Mouse (Mus musculus) neural tube, embryonic 11.5 days (tissue): ENCODE measurements at regions not wholly inside any gene's neighbourhood (a gene's known extent, or its start where the extent isn't known, plus 50 kb on each side); places are given as distances from the start of the nearest gene placed in this dataset.

ENCODE experiments used
- ATAC-seq: fragments of 200-750 bp; cut with Nextera tagmentation; 2 replicates; pipeline ENCODE4 v1.8.0; 2017; ENCODE audit warnings: moderate number of reproducible peaks, mild to moderate bottlenecking, moderate TSS enrichment, moderate library complexity; ENCODE audit not compliant: insufficient read depth, low FRiP score, low TSS enrichment
- DNase-seq: peaks from one replicate; pipeline ENCODE4 v3.0.0-alpha.2; 2015; ENCODE audit warnings: low spot score
- H3K27ac ChIP-seq: fragments of 300-500 bp; sonication (generic); 2 replicates; pipeline ENCODE4 v1.5.1; 2014; ENCODE audit warnings: low read depth, mild to moderate bottlenecking, low read length
- H3K27me3 ChIP-seq: fragments of 300-500 bp; sonication (generic); 2 replicates; pipeline ENCODE4 v1.6.1; 2014; ENCODE audit warnings: mild to moderate bottlenecking, low read length, mixed read lengths; ENCODE audit not compliant: control insufficient read depth, insufficient read depth
- H3K36me3 ChIP-seq: fragments of 300-500 bp; sonication (generic); 2 replicates; pipeline ENCODE4 v1.6.1; 2014; ENCODE audit warnings: mild to moderate bottlenecking, low read length, moderate library complexity, mixed read lengths; ENCODE audit not compliant: control insufficient read depth, insufficient read depth
- H3K4me1 ChIP-seq: fragments of 300-500 bp; sonication (generic); 2 replicates; pipeline ENCODE4 v1.6.1; 2014; ENCODE audit warnings: low read length, mixed read lengths; ENCODE audit not compliant: control insufficient read depth, insufficient read depth
- H3K4me2 ChIP-seq: fragments of 300-500 bp; sonication (generic); 2 replicates; pipeline ENCODE4 v1.6.1; 2014; ENCODE audit warnings: low read depth, mild to moderate bottlenecking, moderate library complexity
- H3K4me3 ChIP-seq: fragments of 300-500 bp; sonication (generic); 2 replicates; pipeline ENCODE4 v1.5.1; 2014; ENCODE audit warnings: low read depth, low read length
- H3K9ac ChIP-seq: fragments of 300-500 bp; sonication (generic); 2 replicates; pipeline ENCODE4 v1.6.1; 2014; ENCODE audit warnings: mild to moderate bottlenecking, low read length
- H3K9me3 ChIP-seq: fragments of 300-500 bp; sonication (generic); 2 replicates; pipeline ENCODE4 v1.6.1; 2016; ENCODE audit warnings: low read length; ENCODE audit not compliant: control insufficient read depth
- WGBS: fragments of 180-500 bp; shearing (Covaris S2); extraction: QIAGEN DNeasy Blood & Tissue Kit; methylation state at CpG from one replicate; pipeline ENCODE4 v1.1.7; 2014; 5-methylcytosine and 5-hydroxymethylcytosine counted together

- no peak overlapping the region for H3K9ac ChIP-seq
- H3K4me3 ChIP-seq = no peak overlapping the region
- no peaks in the 10 kb centered on the region for H3K27me3 ChIP-seq
- no peak overlapping the region for H3K4me2 ChIP-seq
- DNase-seq (no peak), ATAC-seq (no peak)
- no peaks in the 10 kb centered on the region for H3K9me3 ChIP-seq
- H3K36me3 ChIP-seq = no peaks in the 10 kb centered on the region
- no peaks in the 10 kb centered on the region for H3K4me1 ChIP-seq
- WGBS = 97% methylated on average over 1 of the region's 1 CpGs
- H3K27ac ChIP-seq = no peak overlapping the region
These were observed 475.3 kb downstream of the Dach1 start for GRCm38 (mm10) chr14:97694238-97694637.

- Histone ChIP-seq H3K27me3 (no peaks in the 10 kb centered on the region), H3K4me1 (no peaks in the 10 kb centered on the region), H3K9ac (no peak overlapping the region), H3K36me3 (no peaks in the 10 kb centered on the region), H3K4me2 (no peak overlapping the region), H3K27ac (no peak overlapping the region), H3K4me3 (no peak overlapping the region), H3K9me3 (no peaks in the 10 kb centered on the region)
- DNase-seq (no peak), ATAC-seq (no peak)
- 80% methylated on average over 3 of the region's 3 CpGs for WGBS
These were observed 484.9 kb downstream of the Dach1 start for GRCm38 (mm10) chr14:97684617-97685016.

- 77% methylated on average over 2 of the region's 2 CpGs for WGBS
These were observed 501.8 kb downstream of the Dach1 start for GRCm38 (mm10) chr14:97667806-97668205.

GRCm38 (mm10) chr14:97638187-97638792 is 531.3 kb downstream of the Dach1 start:
- Histone ChIP-seq H3K36me3 (no peaks in the 10 kb centered on the region), H3K4me2 (no peak overlapping the region), H3K4me1 (no peaks in the 10 kb centered on the region), H3K9ac (no peak overlapping the region), H3K27me3 (no peaks in the 10 kb centered on the region), H3K27ac (no peak overlapping the region), H3K4me3 (no peak overlapping the region), H3K9me3 (no peaks in the 10 kb centered on the region)
- peak; percentile 16 for DNase-seq
- WGBS = 52% methylated on average over 4 of the region's 4 CpGs
- ATAC-seq = peak; percentile 83

More at GRCm38 (mm10) chr14:97667806-97668205, 501.8 kb downstream of the Dach1 start:
- no peaks in the 10 kb centered on the region for H3K27me3 ChIP-seq
- H3K36me3 ChIP-seq = no peaks in the 10 kb centered on the region
- no peak overlapping the region for H3K27ac ChIP-seq
- no peak overlapping the region for H3K4me2 ChIP-seq
- no peaks in the 10 kb centered on the region for H3K9me3 ChIP-seq
- no peak overlapping the region for H3K9ac ChIP-seq
- H3K4me3 ChIP-seq = no peak overlapping the region
- no peak for ATAC-seq
- H3K4me1 ChIP-seq = no peaks in the 10 kb centered on the region
- DNase-seq = no peak

GRCm38 (mm10) chr14:97611438-97611837 is 558.1 kb downstream of the Dach1 start:
- no peaks in the 10 kb centered on the region for H3K27me3 ChIP-seq
- H3K4me3 ChIP-seq = no peak overlapping the region
- no peak overlapping the region for H3K4me2 ChIP-seq
- ATAC-seq (no peak), DNase-seq (no peak)
- 87% methylated on average over 1 of the region's 1 CpGs for WGBS
- no peaks in the 10 kb centered on the region for H3K4me1 ChIP-seq
- H3K36me3 ChIP-seq = no peaks in the 10 kb centered on the region
- H3K9me3 ChIP-seq = no peaks in the 10 kb centered on the region
- H3K9ac ChIP-seq = no peak overlapping the region
- no peak overlapping the region for H3K27ac ChIP-seq

GRCm38 (mm10) chr14:97596694-97597093 is 572.9 kb downstream of the Dach1 start:
- Histone ChIP-seq H3K9ac (no peak overlapping the region), H3K36me3 (no peaks in the 10 kb centered on the region), H3K4me1 (no peaks in the 10 kb centered on the region), H3K27me3 (no peaks in the 10 kb centered on the region), H3K4me2 (no peak overlapping the region), H3K27ac (no peak overlapping the region), H3K9me3 (no peaks in the 10 kb centered on the region), H3K4me3 (no peak overlapping the region)
- ATAC-seq = peak; percentile 82
- DNase-seq = peak; percentile 54
- 37% methylated on average over 5 of the region's 5 CpGs for WGBS

GRCm38 (mm10) chr14:97588611-97589010 is 581.0 kb downstream of the Dach1 start:
- H3K9ac ChIP-seq = no peak overlapping the region
- no peak overlapping the region for H3K4me3 ChIP-seq
- H3K9me3 ChIP-seq = no peaks in the 10 kb centered on the region
- no peaks in the 10 kb centered on the region for H3K36me3 ChIP-seq
- no peak overlapping the region for H3K4me2 ChIP-seq
- H3K27ac ChIP-seq = no peak overlapping the region
- DNase-seq = no peak
- no peaks in the 10 kb centered on the region for H3K27me3 ChIP-seq
- WGBS = 72% methylated on average over 4 of the region's 4 CpGs
- 0 out of 2 replicates have a peak, but pooled peaks have one; percentile 18 for ATAC-seq
- H3K4me1 ChIP-seq = 0 out of 2 replicates have a peak, but pooled peaks cover 3% of the 10 kb centered on the region

- no peaks in the 10 kb centered on the region for H3K36me3 ChIP-seq
- no peak overlapping the region for H3K9ac ChIP-seq
- no peak overlapping the region for H3K4me2 ChIP-seq
- ATAC-seq (peak; percentile 87), DNase-seq (peak; percentile 48)
- 24% methylated on average over 7 of the region's 7 CpGs for WGBS
- H3K27ac ChIP-seq = no peak overlapping the region
- no peak overlapping the region for H3K4me3 ChIP-seq
- H3K4me1 ChIP-seq = 0 out of 2 replicates have a peak, but pooled peaks cover 3% of the 10 kb centered on the region
- no peaks in the 10 kb centered on the region for H3K27me3 ChIP-seq
- H3K9me3 ChIP-seq = no peaks in the 10 kb centered on the region
These were observed 581.4 kb downstream of the Dach1 start for GRCm38 (mm10) chr14:97588182-97588581.

- ATAC-seq (peak; percentile 87), DNase-seq (peak; percentile 15)
- no peaks in the 10 kb centered on the region for H3K9me3 ChIP-seq
- no peak overlapping the region for H3K4me3 ChIP-seq
- no peaks in the 10 kb centered on the region for H3K36me3 ChIP-seq
- no peaks in the 10 kb centered on the region for H3K27me3 ChIP-seq
- H3K4me2 ChIP-seq = no peak overlapping the region
- 31% methylated on average over 4 of the region's 4 CpGs for WGBS
- no peak overlapping the region for H3K27ac ChIP-seq
- 0 out of 2 replicates have a peak, but pooled peaks cover 3% of the 10 kb centered on the region for H3K4me1 ChIP-seq
- no peak overlapping the region for H3K9ac ChIP-seq
These were observed 582.6 kb downstream of the Dach1 start for GRCm38 (mm10) chr14:97586962-97587361.
